Mouse (Mus musculus) heart, embryonic 12.5 days (tissue): ENCODE results near the gene Psmb1. TPM values are rescaled to one million over a fixed set of nuclear protein-coding genes. Genes with fewer than 3 reads are reported as not detected.

ENCODE experiments used
- ATAC-seq: fragments of 200-750 bp; cut with Nextera tagmentation; 2 replicates; pipeline ENCODE4 v1.8.0; 2017; ENCODE audit warnings: moderate TSS enrichment, moderate library complexity; ENCODE audit not compliant: insufficient number of reproducible peaks, low FRiP score
- H3K27ac ChIP-seq: fragments of 300-500 bp; sonication (generic); 2 replicates; pipeline ENCODE4 v1.5.1; 2016; ENCODE audit warnings: mild to moderate bottlenecking, moderate library complexity; ENCODE audit not compliant: poor library complexity, severe bottlenecking
- H3K27me3 ChIP-seq: fragments of 300-500 bp; sonication (generic); replicated peaks from 2 replicates; pipeline ENCODE4 v1.6.1; 2016; ENCODE audit warnings: mild to moderate bottlenecking, moderate library complexity
- H3K36me3 ChIP-seq: fragments of 300-500 bp; sonication (generic); 2 replicates; pipeline ENCODE4 v1.6.1; 2016; ENCODE audit warnings: mild to moderate bottlenecking, moderate library complexity
- H3K4me1 ChIP-seq: fragments of 300-500 bp; sonication (generic); replicated peaks from 2 replicates; pipeline ENCODE4 v1.6.1; 2016; ENCODE audit warnings: mild to moderate bottlenecking
- H3K4me2 ChIP-seq: fragments of 300-500 bp; sonication (generic); 2 replicates; pipeline ENCODE4 v1.6.1; 2016; ENCODE audit warnings: mild to moderate bottlenecking, moderate library complexity
- H3K4me3 ChIP-seq: fragments of 300-500 bp; sonication (generic); 2 replicates; pipeline ENCODE4 v1.5.1; 2016; ENCODE audit warnings: mild to moderate bottlenecking
- H3K9ac ChIP-seq: fragments of 300-500 bp; sonication (generic); 2 replicates; pipeline ENCODE4 v1.6.1; 2016; ENCODE audit warnings: mild to moderate bottlenecking, moderate library complexity
- H3K9me3 ChIP-seq: fragments of 300-500 bp; sonication (generic); replicated peaks from 2 replicates; pipeline ENCODE4 v1.6.1; 2016; ENCODE audit warnings: mild to moderate bottlenecking, moderate library complexity
- WGBS: fragments of 180-500 bp; shearing (Covaris S2); methylation state at CpG from one replicate; pipeline ENCODE4 v1.1.7; 2016; 5-methylcytosine and 5-hydroxymethylcytosine counted together
- polyA plus RNA-seq: library from polyadenylated mRNA; unstranded; fragments of >200 nt; fragmentation: Nextera tagmentation; extraction: Ambion mirVana; gene quantifications from 2 replicates; pipeline ENCODE4 v1.2.1, GENCODE M21; 2016

Psmb1 gene
- polyA plus RNA-seq, 1 experiment from 2014 or later: 199 TPM

DNA sequence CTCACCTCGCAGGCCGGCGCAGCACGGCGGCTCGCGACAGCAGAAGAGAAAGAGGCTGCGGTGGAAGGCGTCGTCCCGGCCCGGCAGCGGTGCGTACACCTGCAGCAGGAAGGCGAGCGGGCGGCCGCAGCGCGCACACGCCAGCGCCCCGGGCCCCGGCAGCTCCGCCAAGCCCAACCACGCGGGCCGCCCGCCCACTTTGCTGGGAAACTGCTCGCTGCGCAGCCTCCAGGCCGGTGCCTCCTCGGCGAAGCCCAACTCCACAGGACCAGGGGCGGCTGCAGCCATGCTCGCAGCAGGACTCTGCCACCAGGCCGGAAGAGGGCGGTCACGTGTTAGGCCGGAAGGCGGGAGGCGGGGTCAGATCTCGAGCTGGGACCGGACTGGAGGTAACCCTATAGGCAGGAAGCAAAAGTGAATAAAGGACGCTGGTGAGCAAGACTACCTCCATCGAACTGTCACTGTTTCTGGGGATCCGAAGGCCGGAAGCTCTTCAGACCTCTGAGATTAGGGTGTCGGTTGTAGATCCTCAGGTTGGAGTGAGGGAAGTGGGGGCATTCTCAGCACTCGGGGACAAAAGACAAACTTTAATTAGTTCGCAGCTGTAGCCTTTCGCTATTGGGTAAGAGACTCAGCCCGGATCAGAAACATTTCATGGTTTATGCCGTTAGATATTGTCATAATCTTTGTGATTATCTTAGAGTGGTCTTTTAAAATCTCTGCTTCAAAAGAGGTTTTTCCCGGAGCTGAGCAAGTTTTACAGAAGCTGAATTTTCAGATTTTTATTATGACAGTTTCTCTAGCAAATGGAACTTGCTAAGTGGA is 27.6 kb upstream of the Psmb1 start, which contains the start of gene Pdcd2:
Gene Pdcd2 (minus strand): TSS at position 316 of the 825 bp plus-strand sequence.
- Histone ChIP-seq H3K27ac (peak within 1 kb of the TSS; percentile 80), H3K9me3 (no peaks in the 10 kb centered on the region), H3K27me3 (no peaks in the 10 kb centered on the region), H3K4me1 (peaks cover 7% of the 10 kb centered on the region), H3K36me3 (peaks cover 23% of the 10 kb centered on the region), H3K9ac (peak within 1 kb of the TSS; percentile 92), H3K4me3 (peak within 1 kb of the TSS; percentile 79), H3K4me2 (peak within 1 kb of the TSS; percentile 88)
- peak; percentile 100 for ATAC-seq
- WGBS: under 1% methylated on average over 55 of the region's 55 CpGs

DNA sequence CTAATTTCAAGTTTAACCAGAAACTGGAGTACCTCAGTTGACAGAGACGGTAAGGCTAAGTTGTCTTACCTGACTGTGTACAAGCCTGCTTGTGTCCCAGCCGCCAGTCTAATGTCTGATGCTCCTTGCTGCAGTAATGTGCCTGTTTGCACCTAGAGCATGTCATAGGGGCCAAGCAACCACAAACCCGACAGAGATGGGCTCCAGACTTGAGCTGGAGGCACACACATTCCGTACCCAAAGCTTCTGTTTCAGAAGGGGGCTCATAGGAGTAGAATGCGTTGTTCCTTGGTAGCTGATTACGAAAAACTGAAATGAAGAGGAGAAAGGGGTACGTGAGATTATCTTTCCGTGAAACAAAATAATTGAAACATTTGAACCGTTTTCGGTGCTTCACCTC is 26.8 kb upstream of the Psmb1 start:
- ATAC-seq: no peak

DNA sequence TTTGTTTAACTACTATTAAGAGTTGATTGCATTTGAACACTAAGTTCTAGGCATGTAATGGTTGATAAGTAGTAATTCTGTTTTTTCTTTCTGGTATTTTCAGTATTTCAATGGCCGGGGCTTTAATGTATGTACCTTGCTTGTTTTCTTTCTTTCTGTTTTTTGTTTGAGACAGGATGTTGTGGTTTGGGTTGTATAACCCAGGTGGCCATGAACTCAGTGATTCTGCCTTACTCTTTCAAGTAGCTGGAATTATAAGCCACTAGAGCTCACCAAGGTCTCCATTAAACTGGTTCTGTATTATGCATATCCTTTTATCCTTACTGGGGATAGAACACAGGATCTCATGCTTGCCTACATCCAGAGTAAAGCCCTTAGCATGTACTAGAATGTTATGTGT is 19.2 kb upstream of the Psmb1 start:
- no peak overlapping the region for H3K9ac ChIP-seq
- no peak overlapping the region for H3K4me2 ChIP-seq
- no peak for ATAC-seq
- no peaks in the 10 kb centered on the region for H3K9me3 ChIP-seq
- H3K27me3 ChIP-seq: no peaks in the 10 kb centered on the region
- 0 out of 2 replicates have a peak, but pooled peaks cover 3% of the 10 kb centered on the region for H3K4me1 ChIP-seq
- WGBS: 97% methylated on average over 1 of the region's 1 CpGs
- H3K36me3 ChIP-seq: peaks cover 83% of the 10 kb centered on the region
- no peak overlapping the region for H3K4me3 ChIP-seq
- H3K27ac ChIP-seq: no peak overlapping the region

More for the DNA sequence above, 26.8 kb upstream of the Psmb1 start:
- H3K4me2 ChIP-seq: peak overlapping the region; percentile 88
- WGBS: 12% methylated on average over 10 of the region's 10 CpGs
- no peaks in the 10 kb centered on the region for H3K27me3 ChIP-seq
- peak overlapping the region; percentile 92 for H3K9ac ChIP-seq
- peaks cover 7% of the 10 kb centered on the region for H3K4me1 ChIP-seq
- H3K4me3 ChIP-seq: peak overlapping the region; percentile 79
- H3K36me3 ChIP-seq: peaks cover 31% of the 10 kb centered on the region
- no peaks in the 10 kb centered on the region for H3K9me3 ChIP-seq
- H3K27ac ChIP-seq: no peak overlapping the region

DNA sequence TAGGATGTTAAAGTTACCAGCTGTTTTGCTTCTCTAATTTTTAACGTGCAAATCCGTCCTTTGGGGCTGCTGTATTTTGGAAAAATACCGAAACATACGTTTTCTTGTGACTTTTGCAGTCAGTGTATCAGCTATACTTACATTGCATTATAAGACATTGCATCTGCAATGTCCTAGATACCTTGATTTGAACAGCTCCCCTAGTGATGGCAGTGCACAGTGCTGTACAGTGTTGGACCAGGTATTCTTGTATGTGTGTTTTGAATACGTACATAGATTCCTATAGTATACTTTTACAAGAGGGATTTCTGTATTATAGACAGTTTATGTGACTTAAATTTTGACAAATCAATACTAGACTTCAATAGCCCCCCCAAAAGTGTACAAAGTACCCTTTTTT is 18.6 kb upstream of the Psmb1 start:
- H3K9ac ChIP-seq: no peak overlapping the region
- WGBS: 88% methylated on average over 5 of the region's 5 CpGs
- H3K27me3 ChIP-seq: no peaks in the 10 kb centered on the region
- H3K4me3 ChIP-seq: no peak overlapping the region
- peaks cover 86% of the 10 kb centered on the region for H3K36me3 ChIP-seq
- H3K4me2 ChIP-seq: no peak overlapping the region
- ATAC-seq: no peak
- no peaks in the 10 kb centered on the region for H3K9me3 ChIP-seq
- H3K4me1 ChIP-seq: 0 out of 2 replicates have a peak, but pooled peaks cover 3% of the 10 kb centered on the region
- no peak overlapping the region for H3K27ac ChIP-seq

DNA sequence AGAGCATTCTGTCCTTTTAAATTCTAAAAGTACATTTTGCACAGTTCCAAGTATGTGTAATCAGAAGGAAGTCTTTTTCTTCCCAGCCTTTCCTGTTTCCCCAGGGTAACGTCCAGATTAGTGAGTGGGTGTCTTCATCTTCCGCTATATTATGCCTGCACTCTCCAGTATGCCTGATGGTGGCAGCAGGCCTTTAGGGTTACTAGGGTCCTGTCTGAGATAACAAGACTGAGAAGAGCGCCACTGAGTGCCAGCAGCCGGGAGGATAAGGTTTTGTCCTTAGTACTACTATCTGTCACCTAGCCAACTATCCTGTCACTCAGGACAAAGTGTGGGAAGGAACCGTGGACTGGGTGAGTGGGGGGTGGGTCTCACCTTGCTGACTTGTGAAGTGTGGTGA is 18.2 kb upstream of the Psmb1 start:
- no peaks in the 10 kb centered on the region for H3K9me3 ChIP-seq
- no peak overlapping the region for H3K9ac ChIP-seq
- H3K36me3 ChIP-seq: peaks cover 84% of the 10 kb centered on the region
- no peaks in the 10 kb centered on the region for H3K27me3 ChIP-seq
- no peak overlapping the region for H3K4me2 ChIP-seq
- 42% methylated on average over 5 of the region's 5 CpGs for WGBS
- no peak for ATAC-seq
- H3K4me3 ChIP-seq: no peak overlapping the region
- H3K4me1 ChIP-seq: 0 out of 2 replicates have a peak, but pooled peaks cover 3% of the 10 kb centered on the region
- no peak overlapping the region for H3K27ac ChIP-seq

DNA sequence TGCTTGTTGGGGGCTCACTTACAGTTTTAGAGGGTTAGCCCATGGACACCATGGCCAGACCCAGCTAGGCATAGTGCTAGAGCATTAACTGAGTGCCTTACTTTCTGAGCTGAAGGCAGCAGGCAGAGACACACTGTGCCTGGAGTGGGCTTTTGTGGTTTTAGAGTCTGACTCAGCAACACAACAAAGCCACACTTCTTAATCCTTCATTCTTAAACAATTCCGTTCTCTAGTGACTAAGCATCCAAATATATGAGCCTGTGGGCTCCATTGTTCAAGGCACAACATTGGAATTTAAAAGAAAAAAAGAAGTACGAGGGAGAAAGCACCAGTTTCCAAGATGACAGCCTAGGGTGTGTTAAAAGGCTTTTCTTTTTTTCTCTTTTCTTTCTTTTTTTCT is 11.1 kb upstream of the Psmb1 start:
- Histone ChIP-seq H3K9ac (no peak overlapping the region), H3K27me3 (no peaks in the 10 kb centered on the region), H3K9me3 (peaks cover 3% of the 10 kb centered on the region), H3K36me3 (peaks cover 91% of the 10 kb centered on the region), H3K27ac (no peak overlapping the region), H3K4me2 (no peak overlapping the region), H3K4me1 (no peaks in the 10 kb centered on the region), H3K4me3 (no peak overlapping the region)
- WGBS: 87% methylated on average over 2 of the region's 2 CpGs
- no peak for ATAC-seq

DNA sequence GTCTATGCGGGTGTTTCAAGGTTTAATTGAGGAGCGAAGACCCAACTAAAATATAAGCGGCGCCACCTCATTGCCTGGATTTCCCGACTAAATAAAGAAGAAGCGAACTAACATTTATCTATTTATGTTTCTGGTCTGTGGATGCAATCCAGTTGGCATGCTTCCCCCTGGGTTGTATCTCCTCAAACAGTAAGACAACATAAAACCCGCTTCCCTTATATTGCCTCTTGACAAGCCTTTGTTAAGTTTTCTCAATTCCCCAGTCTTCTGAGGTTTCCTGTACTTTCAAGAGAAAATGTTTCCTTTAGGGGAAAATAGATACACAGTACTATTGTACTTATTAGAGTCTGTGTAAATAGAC is 818 bp downstream of the Psmb1 start:
- Histone ChIP-seq H3K4me2 (peak overlapping the region; percentile 98), H3K27me3 (no peaks in the 10 kb centered on the region), H3K36me3 (peaks cover 22% of the 10 kb centered on the region), H3K9me3 (no peaks in the 10 kb centered on the region), H3K4me1 (peaks cover 17% of the 10 kb centered on the region), H3K4me3 (peak overlapping the region; percentile 68), H3K27ac (no peak overlapping the region), H3K9ac (peak overlapping the region; percentile 82; the same call in 1 of the 2 replicates)
- ATAC-seq: no peak
- 38% methylated on average over 7 of the region's 7 CpGs for WGBS

DNA sequence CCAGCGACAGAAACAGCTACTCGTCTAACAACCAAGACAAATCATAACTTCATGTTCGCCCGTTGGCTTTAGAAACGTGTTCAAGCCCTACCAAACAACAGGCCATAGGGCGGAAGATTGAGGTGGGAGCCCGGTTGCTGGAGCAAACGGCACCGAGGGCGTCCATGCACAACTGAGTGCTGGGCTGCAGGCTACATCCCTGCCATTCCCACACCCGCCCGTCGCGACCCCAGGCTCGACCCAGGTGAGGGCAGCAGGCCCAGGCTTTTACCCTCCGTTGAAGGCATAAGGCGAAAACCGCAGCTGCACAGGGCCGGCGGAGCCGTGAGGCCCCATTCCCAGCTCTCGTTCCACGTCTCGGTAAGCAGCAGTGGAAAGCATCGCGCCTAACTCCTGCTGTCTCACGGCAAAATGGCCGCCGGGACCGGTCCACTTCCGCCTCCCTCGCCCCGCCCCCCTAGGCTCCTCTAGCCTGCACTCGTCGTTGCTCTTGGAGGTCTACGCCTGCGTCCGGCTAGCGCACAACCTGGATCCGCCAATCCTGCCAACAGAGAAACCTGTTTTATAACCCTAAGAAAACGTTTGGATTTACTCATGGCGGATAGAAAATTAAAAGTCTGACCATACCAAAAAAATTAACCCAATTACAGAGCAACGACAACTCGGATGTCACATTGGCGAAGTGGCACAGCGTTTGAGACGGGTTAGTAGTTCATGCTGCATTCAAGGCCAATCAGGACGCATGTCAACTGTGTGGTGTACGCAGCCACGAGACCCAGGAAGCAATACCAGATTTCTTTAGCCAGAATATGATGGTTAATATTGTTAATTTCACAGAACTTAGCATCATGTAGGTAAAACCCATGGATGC is 1.4 kb downstream of the Psmb1 start:
- peak overlapping the region; percentile 68 for H3K4me3 ChIP-seq
- ATAC-seq: peak; percentile 95
- H3K27me3 ChIP-seq: no peaks in the 10 kb centered on the region
- H3K4me1 ChIP-seq: peaks cover 17% of the 10 kb centered on the region
- peak overlapping the region; percentile 82 for H3K9ac ChIP-seq
- H3K36me3 ChIP-seq: peaks cover 25% of the 10 kb centered on the region
- no peaks in the 10 kb centered on the region for H3K9me3 ChIP-seq
- H3K27ac ChIP-seq: peak overlapping the region; percentile 86
- under 1% methylated on average over 50 of the region's 50 CpGs for WGBS
- H3K4me2 ChIP-seq: peak overlapping the region; percentile 98

DNA sequence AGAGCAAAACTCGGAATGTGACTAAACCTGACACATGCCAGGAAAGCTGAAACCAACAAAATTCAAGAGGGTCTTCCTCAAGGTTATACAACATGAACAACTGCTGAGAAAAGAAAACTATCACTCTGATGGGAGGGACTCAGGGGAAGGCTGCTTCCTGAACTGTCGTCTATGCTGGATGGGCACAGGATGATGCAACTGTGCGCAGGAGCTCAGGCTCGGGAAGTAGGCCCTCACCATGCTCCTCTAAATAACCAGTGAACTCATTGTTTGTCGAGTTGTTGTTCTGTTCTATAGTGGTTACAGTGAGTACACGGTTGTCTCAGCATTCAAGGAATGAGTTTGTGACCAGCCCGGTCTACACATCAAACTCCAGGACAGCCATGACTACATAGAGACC is 9.0 kb downstream of the Psmb1 start:
- no peak for ATAC-seq
- H3K4me3 ChIP-seq: no peak overlapping the region

DNA sequence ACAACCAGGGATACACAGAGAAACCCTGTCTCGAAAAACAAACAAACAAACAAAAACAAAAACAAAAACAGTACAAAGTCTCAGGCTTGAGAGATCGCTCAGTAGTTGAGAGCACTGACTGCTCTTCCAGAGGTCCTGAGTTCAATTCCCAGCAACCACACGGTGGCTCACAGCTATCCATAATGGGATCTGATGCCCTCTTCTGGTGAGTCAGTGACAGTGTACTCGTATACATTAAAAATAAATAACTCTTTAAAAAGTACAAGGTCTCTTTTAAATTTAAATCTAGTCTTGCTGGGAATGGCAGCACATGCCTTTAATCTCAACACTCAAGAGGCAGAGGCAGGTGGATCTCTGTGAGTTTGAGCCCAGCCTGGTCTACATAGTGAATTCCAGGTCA is 26.9 kb downstream of the Psmb1 start:
- H3K27ac ChIP-seq: no peak overlapping the region
- no peak overlapping the region for H3K4me2 ChIP-seq
- no peaks in the 10 kb centered on the region for H3K27me3 ChIP-seq
- ATAC-seq: no peak
- WGBS: 87% methylated on average over 4 of the region's 4 CpGs
- no peaks in the 10 kb centered on the region for H3K9me3 ChIP-seq
- H3K36me3 ChIP-seq: peaks cover 77% of the 10 kb centered on the region
- H3K4me3 ChIP-seq: no peak overlapping the region
- H3K9ac ChIP-seq: no peak overlapping the region
- no peaks in the 10 kb centered on the region for H3K4me1 ChIP-seq

More for the DNA sequence above, 9.0 kb downstream of the Psmb1 start:
- Histone ChIP-seq H3K9ac (no peak overlapping the region), H3K36me3 (peaks cover 60% of the 10 kb centered on the region), H3K9me3 (no peaks in the 10 kb centered on the region), H3K4me2 (no peak overlapping the region), H3K27me3 (no peaks in the 10 kb centered on the region), H3K4me1 (peaks cover 10% of the 10 kb centered on the region), H3K27ac (no peak overlapping the region; the same call in 1 of the 2 replicates)
- 84% methylated on average over 7 of the region's 7 CpGs for WGBS

DNA sequence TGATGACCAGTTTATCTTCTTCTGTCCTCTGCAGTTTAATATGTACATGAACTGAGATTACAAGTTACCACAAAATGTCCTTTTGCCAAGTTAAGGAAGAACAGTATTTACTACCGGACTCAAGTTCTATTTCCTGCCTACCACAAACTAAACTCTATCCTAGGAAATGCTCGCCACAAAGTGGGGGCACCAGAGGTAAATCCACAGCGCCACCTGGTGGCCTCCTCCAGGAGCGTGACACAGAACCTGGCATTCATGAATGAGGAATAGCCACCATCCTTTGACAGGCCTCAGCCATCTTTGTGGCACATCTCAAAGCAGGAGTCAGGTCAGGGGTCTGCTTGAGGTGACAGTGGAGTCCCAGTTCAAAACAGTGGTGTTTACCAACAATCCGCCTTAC is 31.9 kb downstream of the Psmb1 start:
- Histone ChIP-seq H3K27me3 (no peaks in the 10 kb centered on the region), H3K27ac (no peak overlapping the region), H3K4me1 (peaks cover 3% of the 10 kb centered on the region), H3K36me3 (peaks cover 34% of the 10 kb centered on the region), H3K9me3 (no peaks in the 10 kb centered on the region), H3K9ac (no peak overlapping the region), H3K4me2 (no peak overlapping the region), H3K4me3 (no peak overlapping the region)
- WGBS: 18% methylated on average over 5 of the region's 5 CpGs
- ATAC-seq: 0 out of 2 replicates have a peak, but pooled peaks have one; percentile 39
